Mouse (Mus musculus) stomach, embryonic 14.5 days (tissue): Measurements from ENCODE around the gene Abhd14b. TPM values are rescaled to one million over a fixed set of nuclear protein-coding genes. Genes with fewer than 3 reads are reported as not detected.

ENCODE experiments used
- ATAC-seq: fragments of 200-750 bp; cut with Nextera tagmentation; 2 replicates; pipeline ENCODE4 v1.8.0; 2017; ENCODE audit warnings: low read depth, moderate TSS enrichment; ENCODE audit not compliant: insufficient number of reproducible peaks, insufficient read depth, low FRiP score
- H3K27ac ChIP-seq: fragments of 300-500 bp; sonication (generic); 2 replicates; pipeline ENCODE4 v1.5.1; 2014; ENCODE audit warnings: mild to moderate bottlenecking, low read length, moderate library complexity, mixed read lengths
- H3K27me3 ChIP-seq: fragments of 300-500 bp; sonication (generic); 2 replicates; pipeline ENCODE4 v1.6.1; 2014; ENCODE audit warnings: low read length, control low read depth, mixed read lengths; ENCODE audit not compliant: control insufficient read depth, insufficient read depth
- H3K36me3 ChIP-seq: fragments of 300-500 bp; sonication (generic); 2 replicates; pipeline ENCODE4 v1.6.1; 2014; ENCODE audit warnings: mild to moderate bottlenecking, control low read depth, low read length, moderate library complexity, mixed read lengths; ENCODE audit not compliant: control insufficient read depth, insufficient read depth
- H3K4me1 ChIP-seq: fragments of 300-500 bp; sonication (generic); 2 replicates; pipeline ENCODE4 v1.6.1; 2014; ENCODE audit warnings: low read length, control low read depth, mixed read lengths; ENCODE audit not compliant: control insufficient read depth, insufficient read depth
- H3K4me2 ChIP-seq: fragments of 300-500 bp; sonication (generic); replicated peaks from 2 replicates; pipeline ENCODE4 v1.6.1; 2014; ENCODE audit warnings: low read depth, low read length, control low read depth
- H3K4me3 ChIP-seq: fragments of 300-500 bp; sonication (generic); 2 replicates; pipeline ENCODE4 v1.5.1; 2014; ENCODE audit warnings: low read depth, low read length, control low read depth
- H3K9ac ChIP-seq: fragments of 300-500 bp; sonication (generic); replicated peaks from 2 replicates; pipeline ENCODE4 v1.6.1; 2014; ENCODE audit warnings: low read depth, mild to moderate bottlenecking, control low read depth, low read length, moderate library complexity, mixed read lengths
- H3K9me3 ChIP-seq: fragments of 300-500 bp; sonication (generic); 2 replicates; pipeline ENCODE4 v1.6.1; 2016; ENCODE audit warnings: low read depth, low read length, control low read depth; ENCODE audit not compliant: control insufficient read depth
- WGBS: fragments of 180-500 bp; shearing (Covaris S2); extraction: QIAGEN DNeasy Blood & Tissue Kit; methylation state at CpG from one replicate; pipeline ENCODE4 v1.1.7; 2014; 5-methylcytosine and 5-hydroxymethylcytosine counted together
- polyA plus RNA-seq: library from polyadenylated mRNA; unstranded; fragments of >200 nt; fragmentation: Nextera tagmentation; extraction: Ambion mirVana; gene quantifications from 2 replicates; pipeline ENCODE4 v1.2.1, GENCODE M21; 2014

Abhd14b gene
- 26.3 and 32.6 TPM in 2 replicates for polyA plus RNA-seq

GRCm38 (mm10) chr9:106447348-106447747 lies at the start of gene Abhd14b, which contains the start of gene Abhd14a:
Gene Abhd14b, plus strand, starts transcription at chr9:106447459.
Gene Abhd14a, minus strand, starts transcription at chr9:106447678.
- under 1% methylated on average over 24 of the region's 24 CpGs for WGBS
- no peaks in the 10 kb centered on the region for H3K27me3 ChIP-seq
- peak; percentile 88 for ATAC-seq
- H3K9ac ChIP-seq: peak within 1 kb of the TSS; percentile 36; the same call in 1 of the 2 replicates
- peak within 1 kb of the TSS; percentile 44 for H3K4me3 ChIP-seq
- H3K27ac ChIP-seq: peak within 1 kb of the TSS; percentile 66
- H3K9me3 ChIP-seq: no peaks in the 10 kb centered on the region
- H3K36me3 ChIP-seq: no peaks in the 10 kb centered on the region
- H3K4me2 ChIP-seq: peak within 1 kb of the TSS; percentile 86
- H3K4me1 ChIP-seq: peaks cover 40% of the 10 kb centered on the region

- no peak overlapping the region for H3K4me3 ChIP-seq
- WGBS: 49% methylated on average over 4 of the region's 4 CpGs
- no peaks in the 10 kb centered on the region for H3K9me3 ChIP-seq
- ATAC-seq: no peak
- no peak overlapping the region for H3K4me2 ChIP-seq
- H3K4me1 ChIP-seq: peaks cover 13% of the 10 kb centered on the region
- no peaks in the 10 kb centered on the region for H3K27me3 ChIP-seq
- no peak overlapping the region for H3K9ac ChIP-seq
- no peaks in the 10 kb centered on the region for H3K36me3 ChIP-seq
- no peak overlapping the region for H3K27ac ChIP-seq
Observed at GRCm38 (mm10) chr9:106397733-106398132, 49.5 kb upstream of the Abhd14b start.

GRCm38 (mm10) chr9:106398667-106399311 lies 48.5 kb upstream of the Abhd14b start:
- peak; percentile 46; the same call in 1 of the 2 replicates for ATAC-seq
- WGBS: 61% methylated on average over 9 of the region's 9 CpGs
- Histone ChIP-seq H3K4me1 (peaks cover 11% of the 10 kb centered on the region), H3K27me3 (no peaks in the 10 kb centered on the region), H3K4me3 (no peak overlapping the region), H3K9me3 (no peaks in the 10 kb centered on the region), H3K4me2 (no peak overlapping the region), H3K36me3 (no peaks in the 10 kb centered on the region), H3K9ac (no peak overlapping the region), H3K27ac (no peak overlapping the region)

- Histone ChIP-seq H3K27me3 (no peaks in the 10 kb centered on the region), H3K9me3 (no peaks in the 10 kb centered on the region), H3K27ac (no peak overlapping the region), H3K36me3 (no peaks in the 10 kb centered on the region), H3K9ac (no peak overlapping the region), H3K4me3 (no peak overlapping the region), H3K4me1 (peaks cover 6% of the 10 kb centered on the region; the same call in 1 of the 2 replicates), H3K4me2 (no peak overlapping the region)
- no peak for ATAC-seq
- 87% methylated on average over 3 of the region's 3 CpGs for WGBS
Observed at GRCm38 (mm10) chr9:106399808-106400207, 47.5 kb upstream of the Abhd14b start.

GRCm38 (mm10) chr9:106402149-106402548 lies 45.1 kb upstream of the Abhd14b start:
- Histone ChIP-seq H3K4me1 (0 out of 2 replicates have a peak, but pooled peaks cover 6% of the 10 kb centered on the region), H3K9me3 (no peaks in the 10 kb centered on the region), H3K36me3 (no peaks in the 10 kb centered on the region), H3K4me2 (no peak overlapping the region), H3K27ac (no peak overlapping the region), H3K4me3 (no peak overlapping the region), H3K27me3 (no peaks in the 10 kb centered on the region), H3K9ac (no peak overlapping the region)
- no peak for ATAC-seq
- 83% methylated on average over 5 of the region's 5 CpGs for WGBS

GRCm38 (mm10) chr9:106402607-106403375 lies 44.5 kb upstream of the Abhd14b start:
- ATAC-seq: no peak
- Histone ChIP-seq H3K4me1 (0 out of 2 replicates have a peak, but pooled peaks cover 6% of the 10 kb centered on the region), H3K9ac (no peak overlapping the region), H3K4me2 (no peak overlapping the region), H3K9me3 (no peaks in the 10 kb centered on the region), H3K27me3 (no peaks in the 10 kb centered on the region), H3K4me3 (no peak overlapping the region), H3K36me3 (no peaks in the 10 kb centered on the region), H3K27ac (no peak overlapping the region)
- WGBS: 76% methylated on average over 16 of the region's 16 CpGs

GRCm38 (mm10) chr9:106405275-106405674 lies 42.0 kb upstream of the Abhd14b start:
- no peak overlapping the region for H3K4me3 ChIP-seq
- no peak overlapping the region for H3K4me2 ChIP-seq
- 0 out of 2 replicates have a peak, but pooled peaks cover 6% of the 10 kb centered on the region for H3K4me1 ChIP-seq
- no peaks in the 10 kb centered on the region for H3K9me3 ChIP-seq
- H3K9ac ChIP-seq: no peak overlapping the region
- no peaks in the 10 kb centered on the region for H3K36me3 ChIP-seq
- H3K27me3 ChIP-seq: no peaks in the 10 kb centered on the region
- WGBS: 14% methylated on average over 6 of the region's 6 CpGs
- no peak for ATAC-seq
- no peak overlapping the region for H3K27ac ChIP-seq

GRCm38 (mm10) chr9:106406443-106407078 lies 40.7 kb upstream of the Abhd14b start:
- H3K27ac ChIP-seq: no peak overlapping the region
- ATAC-seq: peak; percentile 25; the same call in 1 of the 2 replicates
- no peak overlapping the region for H3K4me2 ChIP-seq

More at GRCm38 (mm10) chr9:106406443-106407078, 40.7 kb upstream of the Abhd14b start:
- no peaks in the 10 kb centered on the region for H3K36me3 ChIP-seq
- no peaks in the 10 kb centered on the region for H3K9me3 ChIP-seq
- H3K9ac ChIP-seq: no peak overlapping the region
- 41% methylated on average over 8 of the region's 8 CpGs for WGBS
- no peak overlapping the region for H3K4me3 ChIP-seq
- H3K27me3 ChIP-seq: no peaks in the 10 kb centered on the region
- H3K4me1 ChIP-seq: 0 out of 2 replicates have a peak, but pooled peaks cover 6% of the 10 kb centered on the region
